Mouse (Mus musculus) small intestine, adult 2 months (tissue): ENCODE results near the gene Hist1h2bq. TPM values are rescaled to one million over a fixed set of nuclear protein-coding genes. Genes with fewer than 3 reads are reported as not detected.
"Not testable (repeated sequence)": the region's sequence is repeated elsewhere in the genome, so short reads cannot be mapped to it uniquely, and the experiment has no call there.

Experiments
- H3K27ac ChIP-seq: fragments of 200-500 bp; 2 replicates; pipeline ENCODE4 v1.5.1; 2012; ENCODE audit warnings: low read depth, low read length, control low read depth, inconsistent platforms; ENCODE audit not compliant: insufficient read depth
- H3K27me3 ChIP-seq: fragments of 200-500 bp; 2 replicates; pipeline ENCODE4 v1.6.1; 2012; ENCODE audit warnings: mild to moderate bottlenecking, moderate library complexity, low read length, inconsistent platforms; ENCODE audit not compliant: control insufficient read depth, insufficient read depth
- H3K36me3 ChIP-seq: fragments of 200-500 bp; 2 replicates; pipeline ENCODE4 v1.6.1; 2012; ENCODE audit warnings: mild to moderate bottlenecking, low read length, control low read depth, inconsistent platforms; ENCODE audit not compliant: control insufficient read depth, insufficient read depth
- H3K4me1 ChIP-seq: fragments of 200-500 bp; 2 replicates; pipeline ENCODE4 v1.6.1; 2012; ENCODE audit warnings: low read length, inconsistent platforms, mixed read lengths; ENCODE audit not compliant: control insufficient read depth, insufficient read depth, insufficient read length
- H3K4me3 ChIP-seq: fragments of 200-500 bp; 2 replicates; pipeline ENCODE4 v1.5.1; 2012; ENCODE audit warnings: low read depth, mild to moderate bottlenecking, control low read depth, inconsistent platforms, low read length, moderate library complexity
- CTCF ChIP-seq: fragments of 200-500 bp; IDR thresholded peaks from 2 replicates; pipeline ENCODE4 v1.5.1; 2012; ENCODE audit warnings: low read depth, mild to moderate bottlenecking, control low read depth, inconsistent platforms, low read length, moderate library complexity, mixed read lengths; ENCODE audit not compliant: insufficient replicate concordance, insufficient read length; ENCODE audit errors: extremely low read depth
- POLR2A ChIP-seq: fragments of 200-500 bp; IDR thresholded peaks from 2 replicates; pipeline ENCODE4 v1.6.1; 2012; ENCODE audit warnings: low read depth, mild to moderate bottlenecking, control low read depth, inconsistent platforms, low read length, moderate library complexity
- WGBS: fragments of 180-500 bp; shearing (Covaris S2); methylation state at CpG from one replicate; pipeline ENCODE4 v1.1.7; 2018; 5-methylcytosine and 5-hydroxymethylcytosine counted together
- polyA plus RNA-seq: library from polyadenylated mRNA; depleted of rRNA; stranded (reverse); fragments of >200 nt; gene quantifications from 2 replicates; pipeline ENCODE4 v1.2.3, GENCODE M21; 2012

Gene Hist1h2bq
- polyA plus RNA-seq, 1 experiment: 32.0 TPM

GRCm38 (mm10) chr13:21784311-21784710 lies 25.7 kb downstream of the Hist1h2bq start:
- Histone ChIP-seq H3K27ac (no peak overlapping the region), H3K4me3 (no peak overlapping the region), H3K27me3 (no peaks in the 10 kb centered on the region), H3K36me3 (no peaks in the 10 kb centered on the region), H3K4me1 (0 out of 2 replicates have a peak, but pooled peaks cover 2% of the 10 kb centered on the region)
- TF ChIP-seq POLR2A (no peak), CTCF (no peak)
- 69% methylated on average over 6 of the region's 6 CpGs for WGBS

DNA sequence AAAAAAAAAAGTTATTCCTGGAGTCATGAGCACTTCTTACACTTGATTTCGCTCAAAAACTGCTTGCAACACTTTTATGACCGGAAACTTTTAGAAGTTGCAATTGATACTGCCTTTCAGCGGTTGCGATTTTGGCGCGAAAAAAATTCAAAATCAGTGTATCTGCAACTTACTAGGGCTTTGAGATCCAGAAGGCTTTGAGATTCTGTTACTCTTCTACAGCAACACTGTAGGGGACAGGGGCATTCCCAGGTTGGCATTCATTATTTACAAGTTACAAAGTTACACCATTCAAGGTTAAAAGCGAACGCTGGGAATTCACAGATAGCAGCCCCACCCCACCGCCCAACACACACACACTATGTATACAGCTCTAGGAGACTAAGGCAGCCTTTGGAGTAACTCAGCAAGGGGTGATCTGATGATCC lies 26.2 kb downstream of the Hist1h2bq start:
- Histone ChIP-seq H3K36me3 (no peaks in the 10 kb centered on the region), H3K27me3 (no peaks in the 10 kb centered on the region), H3K4me1 (0 out of 2 replicates have a peak, but pooled peaks cover 2% of the 10 kb centered on the region), H3K27ac (peak overlapping the region; percentile 20; the same call in 1 of the 2 replicates), H3K4me3 (no peak overlapping the region)
- WGBS: 2% methylated on average over 9 of the region's 9 CpGs
- TF ChIP-seq CTCF (no peak), POLR2A (no peak)

DNA sequence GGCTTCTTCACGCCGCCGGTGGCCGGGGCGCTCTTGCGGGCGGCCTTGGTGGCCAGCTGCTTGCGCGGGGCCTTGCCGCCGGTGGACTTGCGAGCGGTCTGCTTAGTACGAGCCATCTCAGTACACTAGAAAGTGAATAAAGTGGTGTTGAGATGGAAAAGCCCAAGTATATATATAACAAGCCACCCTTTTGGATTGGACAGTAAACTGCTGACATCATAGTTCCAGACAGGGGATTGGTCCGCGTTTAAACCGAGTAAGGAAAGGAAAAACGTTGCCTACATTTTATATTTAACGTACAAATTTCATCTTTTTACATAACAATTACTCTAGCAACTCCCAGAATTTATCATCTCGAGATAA lies 26.8 kb downstream of the Hist1h2bq start, which contains the start of gene Hist1h3i:
TSS of gene Hist1h3i (minus strand) at position 116 of the 363 bp plus-strand sequence.
- Histone ChIP-seq H3K4me1 (0 out of 2 replicates have a peak, but pooled peaks cover 2% of the 10 kb centered on the region), H3K36me3 (no peaks in the 10 kb centered on the region), H3K27ac (peak within 1 kb of the TSS; percentile 64), H3K27me3 (no peaks in the 10 kb centered on the region), H3K4me3 (peak within 1 kb of the TSS; percentile 57)
- under 1% methylated on average over 16 of the region's 20 CpGs for WGBS
- TF ChIP-seq CTCF (no peak), POLR2A (no peak)

GRCm38 (mm10) chr13:21782361-21783254 lies 27.4 kb downstream of the Hist1h2bq start:
- H3K27ac ChIP-seq: peak overlapping the region; percentile 64

DNA sequence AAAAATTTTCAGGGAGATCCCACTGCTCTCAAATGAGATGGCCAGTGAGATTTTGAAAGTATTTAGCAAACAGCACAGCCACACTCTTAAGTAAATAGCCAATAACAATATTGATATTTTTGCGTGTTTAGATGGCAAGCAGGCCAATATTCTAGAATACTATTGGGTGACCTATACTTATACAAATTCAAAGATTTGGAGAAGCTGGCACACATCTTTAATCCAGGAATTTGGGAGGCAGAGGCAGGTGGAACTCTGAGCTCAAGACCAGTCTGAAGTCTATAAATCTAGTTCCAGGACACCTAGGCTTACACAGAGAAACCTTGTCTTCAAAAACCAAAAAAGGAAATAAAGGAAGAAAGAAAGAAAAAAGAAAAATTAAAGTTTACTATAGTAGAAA lies 28.4 kb downstream of the Hist1h2bq start:
- no peaks in the 10 kb centered on the region for H3K27me3 ChIP-seq
- TF ChIP-seq CTCF (no peak), POLR2A (no peak)
- H3K4me1 ChIP-seq: peaks cover 2% of the 10 kb centered on the region; the same call in 1 of the 2 replicates
- no peak overlapping the region for H3K4me3 ChIP-seq
- H3K27ac ChIP-seq: no peak overlapping the region
- WGBS: 85% methylated on average over 1 of the region's 1 CpGs
- H3K36me3 ChIP-seq: no peaks in the 10 kb centered on the region

More at GRCm38 (mm10) chr13:21782361-21783254, 27.4 kb downstream of the Hist1h2bq start:
- H3K27me3 ChIP-seq, H3K4me1 ChIP-seq, H3K36me3 ChIP-seq: not testable (repeated sequence)
- H3K4me3 ChIP-seq: peak overlapping the region; percentile 57
- peak; percentile 43 for TF ChIP-seq POLR2A
- WGBS: under 1% methylated on average over 21 of the region's 35 CpGs

DNA sequence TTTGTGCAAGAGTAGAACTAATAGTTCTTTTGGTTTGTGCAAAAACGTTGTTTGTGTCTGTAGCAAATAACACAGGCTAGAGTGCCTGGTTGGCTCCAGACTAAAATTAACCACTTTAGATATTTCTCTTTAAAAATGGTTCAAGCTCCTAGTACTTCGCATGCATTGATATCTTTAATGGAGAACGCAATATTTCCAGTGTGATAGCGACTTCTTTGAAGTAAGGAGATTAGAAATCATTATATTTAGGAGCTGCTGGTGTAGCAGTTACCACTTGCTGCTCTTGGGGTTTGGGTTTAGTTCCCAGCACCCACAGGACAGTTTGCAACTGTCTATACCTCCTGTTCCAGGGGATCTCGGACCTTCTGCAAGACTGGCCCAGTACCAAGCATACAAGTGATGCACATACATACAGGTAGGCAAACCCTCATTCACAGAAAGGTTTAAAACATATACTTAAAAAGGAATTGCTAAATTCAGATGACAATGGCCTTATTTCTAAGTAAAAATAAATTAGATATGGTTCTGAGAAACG lies 28.9 kb downstream of the Hist1h2bq start:
- H3K27me3 ChIP-seq: no peaks in the 10 kb centered on the region
- no peak overlapping the region for H3K4me3 ChIP-seq
- no peaks in the 10 kb centered on the region for H3K36me3 ChIP-seq
- TF ChIP-seq POLR2A (no peak), CTCF (no peak)
- 53% methylated on average over 6 of the region's 6 CpGs for WGBS
- H3K4me1 ChIP-seq: peaks cover 2% of the 10 kb centered on the region; the same call in 1 of the 2 replicates
- H3K27ac ChIP-seq: no peak overlapping the region
